Mouse (Mus musculus) testis, adult 2 months (tissue): ENCODE measurements around the gene Sympk. TPM values are rescaled to one million over a fixed set of nuclear protein-coding genes. Genes with fewer than 3 reads are reported as not detected.

Experiments
- H3K27ac ChIP-seq: fragments of 200-500 bp; 2 replicates; pipeline ENCODE4 v1.5.1; 2012; ENCODE audit warnings: low read depth, low read length; ENCODE audit not compliant: control insufficient read depth, insufficient read depth
- H3K27me3 ChIP-seq: fragments of 200-500 bp; 2 replicates; pipeline ENCODE4 v1.6.1; 2012; ENCODE audit warnings: mild to moderate bottlenecking, low read length, moderate library complexity; ENCODE audit not compliant: control insufficient read depth, insufficient read depth
- H3K36me3 ChIP-seq: fragments of 200-500 bp; 2 replicates; pipeline ENCODE4 v1.6.1; 2012; ENCODE audit warnings: mild to moderate bottlenecking, low read length; ENCODE audit not compliant: control insufficient read depth, insufficient read depth
- H3K4me1 ChIP-seq: fragments of 200-500 bp; 2 replicates; pipeline ENCODE4 v1.6.1; 2012; ENCODE audit warnings: low read length; ENCODE audit not compliant: control insufficient read depth, insufficient read depth
- H3K4me3 ChIP-seq: fragments of 200-500 bp; 2 replicates; pipeline ENCODE4 v1.5.1; 2012; ENCODE audit warnings: low read depth, mild to moderate bottlenecking, low read length, moderate library complexity, mixed read lengths; ENCODE audit not compliant: control insufficient read depth
- CTCF ChIP-seq: fragments of 200-500 bp; IDR thresholded peaks from 2 replicates; pipeline ENCODE4 v1.5.1; 2012; ENCODE audit warnings: low read depth, mild to moderate bottlenecking, inconsistent platforms, low read length, moderate library complexity; ENCODE audit not compliant: control insufficient read depth, insufficient read depth, insufficient replicate concordance
- POLR2A ChIP-seq: fragments of 200-500 bp; IDR thresholded peaks from 2 replicates; pipeline ENCODE4 v1.6.1; 2012; ENCODE audit warnings: low read depth, mild to moderate bottlenecking, inconsistent platforms, low read length, moderate library complexity; ENCODE audit not compliant: control insufficient read depth
- polyA plus RNA-seq: library from polyadenylated mRNA; depleted of rRNA; stranded (reverse); fragments of >200 nt; gene quantifications from 2 replicates; pipeline ENCODE4 v1.2.3, GENCODE M21; 2012

Sympk gene
- polyA plus RNA-seq, 1 experiment: 196 TPM

GRCm38 (mm10) chr7:19086760-19087159 is 62.6 kb downstream of the Sympk start:
- TF ChIP-seq POLR2A: no peak
- TF ChIP-seq CTCF: no peak
- Histone ChIP-seq H3K27ac (no peak overlapping the region), H3K36me3 (no peaks in the 10 kb centered on the region; the same call in 1 of the 2 replicates), H3K4me1 (peaks cover 27% of the 10 kb centered on the region), H3K4me3 (no peak overlapping the region), H3K27me3 (no peaks in the 10 kb centered on the region)

DNA sequence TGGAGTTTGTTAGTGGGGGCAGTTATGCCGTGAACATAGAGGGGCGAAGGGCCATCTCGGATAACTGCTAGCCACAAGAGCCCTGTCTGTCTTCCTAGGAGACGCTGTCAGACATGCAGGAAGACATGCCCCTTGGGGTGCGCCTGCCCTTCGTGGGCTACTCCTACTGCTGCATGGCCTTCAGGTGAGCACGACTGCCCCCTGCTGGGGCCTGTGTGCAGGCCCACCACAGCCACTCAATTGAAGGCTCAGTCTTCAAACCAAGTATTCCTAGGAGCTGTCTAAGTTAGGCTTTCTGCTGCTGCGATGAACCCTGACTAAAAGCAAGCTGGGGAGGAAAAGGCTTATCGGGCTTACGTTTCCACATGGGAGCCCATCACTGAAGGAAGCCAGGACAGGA is 64.6 kb downstream of the Sympk start:
- Histone ChIP-seq H3K36me3 (no peaks in the 10 kb centered on the region; the same call in 1 of the 2 replicates), H3K27ac (no peak overlapping the region), H3K4me1 (peaks cover 45% of the 10 kb centered on the region), H3K4me3 (no peak overlapping the region), H3K27me3 (no peaks in the 10 kb centered on the region)
- TF ChIP-seq POLR2A: no peak
- TF ChIP-seq CTCF: peak; percentile 56; the same call in 1 of the 2 replicates

- H3K36me3 ChIP-seq: no peaks in the 10 kb centered on the region; the same call in 1 of the 2 replicates
- H3K27me3 ChIP-seq: no peaks in the 10 kb centered on the region
- no peak overlapping the region for H3K4me3 ChIP-seq
- H3K4me1 ChIP-seq: peaks cover 51% of the 10 kb centered on the region
- TF ChIP-seq CTCF: no peak
- TF ChIP-seq POLR2A: no peak
- H3K27ac ChIP-seq: peak overlapping the region; percentile 15; the same call in 1 of the 2 replicates
Observed at GRCm38 (mm10) chr7:19091913-19092312, 67.7 kb downstream of the Sympk start.

GRCm38 (mm10) chr7:19092381-19093173 is 68.4 kb downstream of the Sympk start:
- Histone ChIP-seq H3K36me3 (no peaks in the 10 kb centered on the region; the same call in 1 of the 2 replicates), H3K4me3 (no peak overlapping the region; the same call in 1 of the 2 replicates), H3K27ac (peak overlapping the region; percentile 5; the same call in 1 of the 2 replicates), H3K27me3 (no peaks in the 10 kb centered on the region), H3K4me1 (peaks cover 48% of the 10 kb centered on the region)
- TF ChIP-seq POLR2A (no peak), CTCF (no peak)

DNA sequence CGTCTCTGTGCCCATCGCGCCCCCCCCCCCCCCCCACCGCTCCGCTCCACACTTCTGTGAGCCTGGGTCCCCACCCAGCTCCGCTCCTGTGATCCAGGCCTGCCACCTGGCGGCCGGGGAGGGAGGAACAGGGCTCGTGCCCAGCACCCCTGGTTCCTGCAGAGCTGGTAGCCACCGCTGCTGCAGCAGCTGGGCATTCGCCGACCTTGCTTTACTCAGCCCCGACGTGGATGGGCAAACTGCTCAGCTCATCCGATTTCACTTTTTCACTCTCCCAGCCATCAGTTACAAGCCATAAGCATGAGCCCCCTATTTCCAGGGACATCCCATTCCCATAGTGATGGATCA is 69.0 kb downstream of the Sympk start:
- peak overlapping the region; percentile 4 for H3K4me3 ChIP-seq
- TF ChIP-seq CTCF: peak; percentile 73
- TF ChIP-seq POLR2A: 0 out of 2 replicates have a peak, but pooled peaks have one; percentile 22
- no peaks in the 10 kb centered on the region for H3K27me3 ChIP-seq
- peaks cover 48% of the 10 kb centered on the region for H3K4me1 ChIP-seq
- H3K27ac ChIP-seq: peak overlapping the region; percentile 40
- H3K36me3 ChIP-seq: no peaks in the 10 kb centered on the region; the same call in 1 of the 2 replicates

DNA sequence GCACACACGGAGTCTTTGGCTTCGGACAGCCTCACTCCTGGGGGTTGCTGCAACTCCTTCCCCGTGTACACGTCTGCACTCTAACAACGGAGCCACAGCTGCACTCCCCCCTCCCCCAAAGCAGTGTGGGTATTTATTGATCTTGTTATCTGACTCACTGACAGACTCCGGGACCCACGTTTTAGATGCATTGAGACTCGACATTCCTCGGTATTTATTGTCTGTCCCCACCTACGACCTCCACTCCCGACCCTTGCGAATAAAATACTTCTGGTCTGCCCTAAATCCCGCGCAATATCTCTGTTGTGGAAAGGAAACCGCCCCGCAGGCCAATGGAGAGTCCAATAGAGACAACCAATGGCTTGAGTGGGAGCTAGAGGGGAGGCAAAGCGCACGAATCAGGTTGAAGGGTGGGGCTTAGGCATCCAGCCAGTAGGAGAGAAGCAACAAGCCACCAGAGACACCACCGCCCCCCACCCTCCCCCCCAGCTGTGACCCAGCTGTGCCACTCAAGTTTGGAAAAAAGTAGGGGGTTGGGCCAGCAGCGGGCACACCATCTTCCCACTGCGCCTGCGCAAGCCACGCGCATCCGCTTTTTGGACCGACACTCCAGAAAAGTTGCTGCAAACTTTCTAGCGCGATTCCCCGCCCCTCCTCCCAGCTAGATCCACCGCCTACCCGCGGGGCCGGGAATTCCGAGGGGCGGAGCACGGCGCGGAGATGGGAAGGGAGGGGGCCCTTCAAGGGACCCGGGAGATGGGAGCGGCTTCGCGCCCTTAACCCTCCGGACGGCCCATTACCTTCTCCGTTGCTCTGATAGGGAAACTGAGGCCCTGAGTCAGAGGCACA is 69.6 kb downstream of the Sympk start:
- peak overlapping the region; percentile 62 for H3K27ac ChIP-seq
- peak overlapping the region; percentile 73 for H3K4me3 ChIP-seq
- TF ChIP-seq CTCF: no peak
- peak; percentile 42; the same call in 1 of the 2 replicates for TF ChIP-seq POLR2A
- H3K4me1 ChIP-seq: peaks cover 48% of the 10 kb centered on the region
- H3K36me3 ChIP-seq: no peaks in the 10 kb centered on the region; the same call in 1 of the 2 replicates
- no peaks in the 10 kb centered on the region for H3K27me3 ChIP-seq

DNA sequence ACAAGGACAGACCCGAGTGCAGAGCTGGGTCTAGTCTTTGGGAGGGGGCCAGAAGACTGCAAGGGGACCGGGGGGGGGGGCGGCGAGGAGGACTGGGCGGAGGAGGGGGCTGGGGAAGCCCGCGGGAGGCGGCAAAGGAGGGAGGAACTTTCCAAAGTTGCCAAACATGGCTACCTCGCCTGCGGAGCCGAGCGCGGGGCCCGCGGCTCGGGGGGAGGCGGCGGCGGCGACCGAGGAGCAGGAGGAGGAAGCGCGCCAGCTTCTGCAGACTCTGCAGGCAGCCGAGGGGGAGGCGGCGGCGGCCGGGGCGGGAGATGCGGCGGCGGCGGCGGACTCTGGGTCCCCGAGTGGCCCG is 70.3 kb downstream of the Sympk start, which contains the start of gene Six5:
Gene Six5, plus strand, starts transcription at position 124 of the 355 bp plus-strand sequence.
- peak within 1 kb of the TSS; percentile 76 for H3K4me3 ChIP-seq
- no peaks in the 10 kb centered on the region for H3K27me3 ChIP-seq
- TF ChIP-seq POLR2A: no peak
- TF ChIP-seq CTCF: no peak
- H3K4me1 ChIP-seq: peaks cover 48% of the 10 kb centered on the region
- no peaks in the 10 kb centered on the region; the same call in 1 of the 2 replicates for H3K36me3 ChIP-seq
- peak within 1 kb of the TSS; percentile 62 for H3K27ac ChIP-seq
